9 mouse cellular contexts compared by ENCODE assay signal in genomic region chr11:97556569-97557408, GRCm38 (mm10). TPM values are rescaled to one million over a fixed set of nuclear protein-coding genes. Genes with fewer than 3 reads are reported as not detected.
DNase-seq lines count a peak whose midpoint lies in the region; ATAC-seq and TF ChIP-seq lines count a peak whose summit lies in the region.
"Had no signal": no experiment of that assay in that cellular context is flagged by ENCODE, and none has a peak within 500 bp of the region (broad histone marks: within the 10 kb centered on the region; RNA-seq: fewer than 3 reads in every experiment).

No protein-coding gene starts in this region.

- H3K27ac ChIP-seq in forebrain, postnatal 0 days (ENCODE audit: low read depth, low read length) = no peak overlapping the region
- H3K27ac ChIP-seq in lung, postnatal 0 days (ENCODE audit: low read length) = no peak overlapping the region
- no peak overlapping the region for H3K27ac ChIP-seq in small intestine, adult 2 months (ENCODE audit: insufficient read depth, low read depth, low read length)
- H3K27ac ChIP-seq in intestine, embryonic 16.5 days (ENCODE audit: low read length) = no peak overlapping the region

- peak; percentile 75 for TF ChIP-seq CTCF in forebrain, postnatal 0 days (IDR thresholded peaks at IDR 0.05; ENCODE audit: low read depth)
- TF ChIP-seq CTCF in lung, postnatal 0 days (IDR thresholded peaks at IDR 0.05) = peak; percentile 71
- TF ChIP-seq CTCF in small intestine, adult 2 months (IDR thresholded peaks at IDR 0.05; ENCODE audit: extremely low read depth, insufficient read length, insufficient replicate concordance, low read depth, low read length) = peak; percentile 61; the same call in 1 of the 2 replicates

- ATAC-seq in forebrain, postnatal 0 days = peak; percentile 63
- no peak for ATAC-seq in lung, postnatal 0 days
- no peak for ATAC-seq in intestine, embryonic 16.5 days

- TF ChIP-seq POLR2A in small intestine, adult 2 months (IDR thresholded peaks at IDR 0.05; ENCODE audit: low read depth, low read length) = no peak

- DNase-seq in right cerebral cortex, adult 18-20 months = peak; percentile 85
- DNase-seq in right cerebral cortex, postnatal 25 days = no peak
- peak; percentile 93 for DNase-seq in brain, adult 2 months (ENCODE audit: low read depth, low spot score)
- DNase-seq in forebrain, postnatal 0 days = peak; percentile 70
- DNase-seq in kidney, adult 8-10 months = peak; percentile 65 to 79
- DNase-seq in lung, postnatal 0 days (ENCODE audit: low spot score) = peak; percentile 58

- no peaks in the 10 kb centered on the region for H3K9me3 ChIP-seq in forebrain, postnatal 0 days (ENCODE audit: low read length)
- no peaks in the 10 kb centered on the region for H3K9me3 ChIP-seq in lung, postnatal 0 days (ENCODE audit: low read length)
- no peaks in the 10 kb centered on the region for H3K9me3 ChIP-seq in intestine, embryonic 16.5 days (ENCODE audit: control insufficient read depth, low read length)

- H3K4me1 ChIP-seq in forebrain, postnatal 0 days (ENCODE audit: insufficient read depth) = peaks cover 16% of the 10 kb centered on the region; the same call in 1 of the 2 replicates
- no peaks in the 10 kb centered on the region for H3K4me1 ChIP-seq in lung, postnatal 0 days (ENCODE audit: insufficient read depth, low read depth, low read length)
- peaks cover 4% of the 10 kb centered on the region; the same call in 1 of the 2 replicates for H3K4me1 ChIP-seq in small intestine, adult 2 months (ENCODE audit: control insufficient read depth, insufficient read depth, insufficient read length, low read length)
- H3K4me1 ChIP-seq in intestine, embryonic 16.5 days (ENCODE audit: control insufficient read depth, insufficient read depth, low read length) = no peaks in the 10 kb centered on the region; the same call in 1 of the 2 replicates

- H3K36me3 ChIP-seq in forebrain, postnatal 0 days (ENCODE audit: insufficient read depth) = no peaks in the 10 kb centered on the region
- no peaks in the 10 kb centered on the region for H3K36me3 ChIP-seq in lung, postnatal 0 days (ENCODE audit: insufficient read depth, low read length)
- H3K36me3 ChIP-seq in small intestine, adult 2 months (ENCODE audit: control insufficient read depth, insufficient read depth, low read length) = no peaks in the 10 kb centered on the region
- H3K36me3 ChIP-seq in intestine, embryonic 16.5 days (ENCODE audit: control insufficient read depth, insufficient read depth, low read length) = no peaks in the 10 kb centered on the region

- WGBS in forebrain, postnatal 0 days = 9% methylated on average over 7 of the region's 7 CpGs
- 17% methylated on average over 7 of the region's 7 CpGs for WGBS in lung, postnatal 0 days
- WGBS in small intestine, adult 2 months = 48% methylated on average over 7 of the region's 7 CpGs
- 39% methylated on average over 7 of the region's 7 CpGs for WGBS in intestine, embryonic 16.5 days

- H3K27me3 ChIP-seq in forebrain, postnatal 0 days (ENCODE audit: insufficient read depth, low read length) = no peaks in the 10 kb centered on the region
- peaks cover 8% of the 10 kb centered on the region; the same call in 1 of the 2 replicates for H3K27me3 ChIP-seq in lung, postnatal 0 days (replicated peaks; ENCODE audit: insufficient read depth, low read length)
- H3K27me3 ChIP-seq in small intestine, adult 2 months (ENCODE audit: control insufficient read depth, insufficient read depth, low read length) = peaks cover 2% of the 10 kb centered on the region; the same call in 1 of the 2 replicates
- peaks cover 8% of the 10 kb centered on the region for H3K27me3 ChIP-seq in intestine, embryonic 16.5 days (replicated peaks; ENCODE audit: control insufficient read depth, insufficient read depth, low read length)

- TF ChIP-seq EP300 in lung, postnatal 0 days (IDR thresholded peaks at IDR 0.05) = no peak

- H3K4me2 ChIP-seq in forebrain, postnatal 0 days (ENCODE audit: low read depth) = no peak overlapping the region
- no peak overlapping the region for H3K4me2 ChIP-seq in lung, postnatal 0 days (replicated peaks; ENCODE audit: low read depth, low read length)
- no peak overlapping the region for H3K4me2 ChIP-seq in intestine, embryonic 16.5 days (ENCODE audit: low read depth, low read length)

- peak overlapping the region; percentile 6; the same call in 1 of the 2 replicates for H3K9ac ChIP-seq in forebrain, postnatal 0 days
- H3K9ac ChIP-seq in lung, postnatal 0 days (replicated peaks; ENCODE audit: low read depth) = no peak overlapping the region
- no peak overlapping the region for H3K9ac ChIP-seq in intestine, embryonic 16.5 days (ENCODE audit: low read depth, low read length)

- no peak overlapping the region for H3K4me3 ChIP-seq in forebrain, postnatal 0 days (ENCODE audit: low read depth, low read length)
- no peak overlapping the region for H3K4me3 ChIP-seq in lung, postnatal 0 days (ENCODE audit: low read depth, low read length)
- no peak overlapping the region for H3K4me3 ChIP-seq in small intestine, adult 2 months (ENCODE audit: low read depth, low read length)
- H3K4me3 ChIP-seq in intestine, embryonic 16.5 days (ENCODE audit: low read length) = no peak overlapping the region
- H3K4me3 ChIP-seq: myocyte had no signal

RNA-seq across cellular contexts. Expression of gene Srcin1, which starts 19.2 kb away (rescaled TPM):
- total RNA-seq in forebrain, postnatal 0 days (2014; rRNA removed) = 50.1 and 70.7 TPM in 2 replicates
- polyA plus RNA-seq in forebrain, postnatal 0 days (2015; fragmentation: Nextera tagmentation; extraction: Ambion mirVana) = 8.9 and 12.0 TPM in 2 replicates
- polyA plus RNA-seq in lung, postnatal 0 days (2015; fragmentation: Nextera tagmentation; extraction: Ambion mirVana) = 0.36 and 0.45 TPM in 2 replicates
- 0.43 and 0.53 TPM in 2 replicates for polyA plus RNA-seq in small intestine, adult 2 months (2012; rRNA removed)
- polyA plus RNA-seq in intestine, embryonic 16.5 days (2015; fragmentation: Nextera tagmentation; extraction: Ambion mirVana) = 0.10 and 0.12 TPM in 2 replicates
- polyA plus RNA-seq: myocyte had no signal

RNA-seq across cellular contexts. Expression of gene 4933428G20Rik, which starts 56.6 kb away (rescaled TPM):
- total RNA-seq in forebrain, postnatal 0 days (2014; rRNA removed) = 0.38 TPM in 1 of 2 replicates, not detected in the other
- polyA plus RNA-seq in forebrain, postnatal 0 days (2015; fragmentation: Nextera tagmentation; extraction: Ambion mirVana) = 0.25 TPM in 1 of 2 replicates, not detected in the other
- polyA plus RNA-seq in lung, postnatal 0 days (2015; fragmentation: Nextera tagmentation; extraction: Ambion mirVana) = 0.32 and 0.42 TPM in 2 replicates
- not detected in 2 replicates for polyA plus RNA-seq in small intestine, adult 2 months (2012; rRNA removed)
- polyA plus RNA-seq in intestine, embryonic 16.5 days (2015; fragmentation: Nextera tagmentation; extraction: Ambion mirVana) = 0.18 and 0.45 TPM in 2 replicates
